Mouse (Mus musculus) stomach, embryonic 16.5 days (tissue): Measurements from ENCODE around the gene Abhd16a. TPM values are rescaled to one million over a fixed set of nuclear protein-coding genes. Genes with fewer than 3 reads are reported as not detected.

Experiments used
- ATAC-seq: fragments of 200-750 bp; cut with Nextera tagmentation; 2 replicates; pipeline ENCODE4 v1.8.0; 2017; ENCODE audit warnings: moderate number of reproducible peaks, moderate TSS enrichment; ENCODE audit not compliant: insufficient read depth, low FRiP score
- H3K27ac ChIP-seq: fragments of 300-500 bp; sonication (generic); 2 replicates; pipeline ENCODE4 v1.5.1; 2014; ENCODE audit warnings: low read length
- H3K27me3 ChIP-seq: fragments of 300-500 bp; sonication (generic); 2 replicates; pipeline ENCODE4 v1.6.1; 2014; ENCODE audit warnings: low read length, control low read depth, mixed read lengths; ENCODE audit not compliant: control insufficient read depth, insufficient read depth
- H3K36me3 ChIP-seq: fragments of 300-500 bp; sonication (generic); 2 replicates; pipeline ENCODE4 v1.6.1; 2014; ENCODE audit warnings: low read length; ENCODE audit not compliant: control insufficient read depth, insufficient read depth
- H3K4me1 ChIP-seq: fragments of 300-500 bp; sonication (generic); 2 replicates; pipeline ENCODE4 v1.6.1; 2014; ENCODE audit warnings: low read length, control low read depth, mixed read lengths; ENCODE audit not compliant: control insufficient read depth, insufficient read depth
- H3K4me2 ChIP-seq: fragments of 300-500 bp; sonication (generic); 2 replicates; pipeline ENCODE4 v1.6.1; 2014; ENCODE audit warnings: low read depth, low read length, mixed read lengths
- H3K4me3 ChIP-seq: fragments of 300-500 bp; sonication (generic); replicated peaks from 2 replicates; pipeline ENCODE4 v1.5.1; 2014; ENCODE audit warnings: mild to moderate bottlenecking, low read length
- H3K9ac ChIP-seq: fragments of 300-500 bp; sonication (generic); 2 replicates; pipeline ENCODE4 v1.6.1; 2014; ENCODE audit warnings: low read length
- H3K9me3 ChIP-seq: fragments of 300-500 bp; sonication (generic); replicated peaks from 2 replicates; pipeline ENCODE4 v1.6.1; 2016; ENCODE audit warnings: low read length, control low read depth; ENCODE audit not compliant: control insufficient read depth
- WGBS: fragments of 180-500 bp; shearing (Covaris S2); extraction: QIAGEN DNeasy Blood & Tissue Kit; methylation state at CpG from one replicate; pipeline ENCODE4 v1.1.7; 2014; 5-methylcytosine and 5-hydroxymethylcytosine counted together
- polyA plus RNA-seq: library from polyadenylated mRNA; unstranded; fragments of >200 nt; fragmentation: Nextera tagmentation; extraction: Ambion mirVana; gene quantifications from 2 replicates; pipeline ENCODE4 v1.2.1, GENCODE M21; 2015

Gene Abhd16a
- polyA plus RNA-seq, 1 experiment from 2014 or later, result 95.8 TPM

DNA sequence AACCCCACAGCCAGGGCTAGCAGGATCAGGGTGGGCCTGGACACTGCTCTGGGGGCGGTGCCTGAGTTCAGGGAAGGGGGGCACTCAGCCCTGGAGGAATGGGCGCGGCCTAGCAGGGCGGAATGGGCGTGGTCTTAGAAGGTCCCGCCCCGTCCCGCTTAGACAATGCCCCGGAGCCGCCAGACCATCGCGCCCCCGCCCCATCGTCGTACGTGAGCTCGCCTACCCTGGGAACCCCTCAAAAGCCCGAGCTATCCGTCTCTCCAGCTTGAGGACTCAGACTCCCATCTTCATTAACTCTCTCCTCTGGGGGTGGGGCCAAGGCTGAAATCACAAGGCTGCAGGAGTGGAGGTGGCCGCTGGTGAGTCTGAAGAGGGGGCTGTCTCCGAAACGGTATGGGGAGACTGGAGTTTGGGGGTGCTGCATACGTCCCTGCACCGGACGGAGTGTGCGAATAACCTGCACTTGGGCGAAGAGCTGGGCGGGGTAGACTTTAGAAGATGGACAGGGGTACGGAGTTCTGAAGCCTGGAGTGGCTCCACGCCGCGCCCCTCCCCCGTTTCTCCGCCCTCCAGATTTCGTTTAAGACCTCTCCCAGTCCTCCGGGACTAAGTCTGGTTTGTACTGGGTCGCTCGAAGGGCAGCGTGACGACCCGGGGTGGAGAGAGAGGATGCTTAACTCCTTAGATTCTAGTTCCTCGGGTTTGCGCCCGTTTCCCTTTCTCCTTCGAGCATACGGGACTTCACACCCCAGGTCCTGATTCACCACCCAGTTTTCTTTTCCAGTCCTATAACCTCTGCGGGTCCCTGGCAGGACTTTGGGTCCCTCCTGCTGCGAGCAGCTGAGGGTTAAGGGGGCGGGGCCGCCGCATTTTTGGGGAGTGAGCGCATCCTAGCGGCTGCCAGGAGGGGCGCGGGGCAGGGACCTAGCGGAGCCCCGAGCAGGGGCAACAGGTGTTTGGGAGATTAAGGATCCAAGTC lies 29.9 kb upstream of the Abhd16a start, which contains the start of gene Ddah2:
Ddah2 (plus strand) TSS at position 125 of the 982 bp plus-strand sequence.
- Histone ChIP-seq H3K9ac (peak within 1 kb of the TSS; percentile 83), H3K4me3 (peak within 1 kb of the TSS; percentile 73), H3K27me3 (no peaks in the 10 kb centered on the region), H3K27ac (peak within 1 kb of the TSS; percentile 93), H3K36me3 (peaks cover 18% of the 10 kb centered on the region), H3K9me3 (no peaks in the 10 kb centered on the region), H3K4me2 (peak within 1 kb of the TSS; percentile 91), H3K4me1 (peaks cover 31% of the 10 kb centered on the region)
- under 1% methylated on average over 57 of the region's 57 CpGs for whole genome bisulfite sequencing
- peak; percentile 93 for ATAC-seq

DNA sequence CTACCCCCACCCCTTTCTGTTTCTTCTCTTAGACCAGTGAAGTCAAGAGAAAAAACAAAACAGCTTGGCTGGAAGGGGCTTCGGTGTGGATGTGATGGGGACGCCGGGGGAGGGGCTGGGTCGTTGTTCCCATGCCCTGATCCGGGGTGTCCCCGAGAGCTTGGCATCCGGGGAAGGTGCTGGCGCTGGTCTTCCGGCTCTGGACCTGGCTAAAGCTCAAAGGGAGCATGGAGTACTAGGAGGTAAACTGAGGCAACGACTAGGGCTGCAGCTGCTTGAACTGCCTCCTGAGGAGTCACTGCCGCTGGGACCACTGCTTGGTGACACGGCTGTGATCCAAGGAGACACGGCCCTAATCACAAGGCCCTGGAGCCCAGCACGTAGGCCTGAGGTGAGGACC lies 29.0 kb upstream of the Abhd16a start:
- H3K4me3 ChIP-seq, result peak overlapping the region; percentile 73
- ATAC-seq, result no peak
- peaks cover 39% of the 10 kb centered on the region for H3K4me1 ChIP-seq
- H3K27me3 ChIP-seq, result no peaks in the 10 kb centered on the region
- peaks cover 15% of the 10 kb centered on the region for H3K36me3 ChIP-seq
- peak overlapping the region; percentile 93 for H3K27ac ChIP-seq
- H3K4me2 ChIP-seq, result peak overlapping the region; percentile 91
- H3K9ac ChIP-seq, result peak overlapping the region; percentile 83
- no peaks in the 10 kb centered on the region for H3K9me3 ChIP-seq
- 23% methylated on average over 14 of the region's 14 CpGs for WGBS

DNA sequence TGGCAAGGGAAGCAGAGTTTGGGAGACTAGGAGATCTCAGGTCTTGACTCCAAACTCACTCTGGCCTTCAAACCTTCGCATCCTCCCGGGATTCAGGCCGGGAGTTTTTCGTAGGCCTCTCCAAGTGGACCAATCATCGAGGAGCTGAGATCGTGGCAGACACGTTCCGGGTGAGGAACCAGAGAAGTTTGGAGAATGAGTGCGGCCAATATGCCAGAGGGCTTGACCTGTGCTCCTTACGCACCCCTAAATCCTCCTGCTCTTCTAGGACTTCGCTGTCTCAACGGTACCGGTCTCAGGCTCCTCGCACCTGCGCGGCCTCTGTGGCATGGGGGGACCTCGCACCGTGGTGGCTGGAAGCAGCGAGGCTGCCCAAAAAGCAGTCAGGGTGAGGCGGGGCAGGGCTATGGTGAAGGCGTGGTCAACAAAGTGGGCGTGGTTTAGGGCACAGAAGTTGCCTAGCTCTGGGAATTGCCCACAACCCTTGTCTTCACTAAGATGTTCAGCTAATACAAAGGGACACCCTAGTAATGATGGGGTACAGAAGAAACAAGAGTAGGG lies 28.2 kb upstream of the Abhd16a start:
- H3K4me2 ChIP-seq, result peak overlapping the region; percentile 91
- peak overlapping the region; percentile 73 for H3K4me3 ChIP-seq
- no peaks in the 10 kb centered on the region for H3K9me3 ChIP-seq
- H3K27me3 ChIP-seq, result no peaks in the 10 kb centered on the region
- no peak for ATAC-seq
- WGBS, result 56% methylated on average over 22 of the region's 22 CpGs
- 0 out of 2 replicates have a peak overlapping the region, but pooled peaks have one; percentile 36 for H3K27ac ChIP-seq
- peaks cover 15% of the 10 kb centered on the region for H3K36me3 ChIP-seq
- H3K4me1 ChIP-seq, result peaks cover 45% of the 10 kb centered on the region
- H3K9ac ChIP-seq, result peak overlapping the region; percentile 83; the same call in 1 of the 2 replicates

DNA sequence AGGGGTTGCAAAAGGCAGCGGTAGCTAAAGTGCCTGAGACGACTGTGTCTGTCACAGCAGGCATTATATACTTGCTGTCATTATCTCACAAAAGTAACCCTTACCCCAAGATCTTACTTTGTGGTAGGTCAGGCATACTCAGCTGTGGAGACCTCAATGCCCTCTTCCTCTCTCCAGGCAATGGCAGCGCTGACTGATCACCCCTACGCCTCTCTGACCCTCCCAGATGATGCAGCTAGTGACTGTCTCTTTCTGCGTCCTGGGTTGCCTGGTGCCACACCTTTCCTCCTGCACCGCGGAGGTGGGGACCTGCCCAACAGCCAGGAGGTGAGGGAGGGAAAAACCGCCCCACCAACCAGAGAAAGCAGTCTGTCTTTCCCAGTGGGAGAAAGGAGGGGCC lies 27.8 kb upstream of the Abhd16a start:
- Histone ChIP-seq H3K4me2 (no peak overlapping the region), H3K9ac (peak overlapping the region; percentile 23; the same call in 1 of the 2 replicates), H3K27ac (0 out of 2 replicates have a peak overlapping the region, but pooled peaks have one; percentile 36), H3K9me3 (no peaks in the 10 kb centered on the region), H3K36me3 (peaks cover 15% of the 10 kb centered on the region), H3K4me3 (no peak overlapping the region), H3K27me3 (no peaks in the 10 kb centered on the region), H3K4me1 (peaks cover 45% of the 10 kb centered on the region)
- 75% methylated on average over 8 of the region's 8 CpGs for WGBS
- no peak for ATAC-seq

DNA sequence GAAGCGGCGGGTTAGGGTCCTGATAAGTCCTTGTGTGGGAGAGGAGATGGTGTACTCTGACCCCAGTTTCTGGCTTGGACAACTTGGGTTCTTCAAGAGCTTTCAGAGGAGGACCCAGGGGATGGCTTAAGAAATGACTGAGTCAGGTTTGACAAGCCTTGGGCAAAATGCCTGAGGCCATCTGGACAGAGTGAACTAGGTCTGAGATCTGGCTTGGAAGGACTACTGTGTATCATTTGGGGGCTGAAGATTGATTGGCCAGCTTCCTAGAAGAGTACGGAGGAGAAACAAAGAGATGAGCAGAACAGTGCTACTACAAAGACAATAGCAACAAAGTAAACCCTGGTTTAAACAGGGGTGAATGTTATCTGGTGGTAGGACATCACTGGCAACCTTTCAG lies 25.6 kb upstream of the Abhd16a start:
- no peak overlapping the region for H3K4me3 ChIP-seq
- H3K27me3 ChIP-seq, result no peaks in the 10 kb centered on the region
- ATAC-seq, result no peak
- H3K36me3 ChIP-seq, result peaks cover 8% of the 10 kb centered on the region
- H3K9me3 ChIP-seq, result no peaks in the 10 kb centered on the region
- H3K9ac ChIP-seq, result no peak overlapping the region
- whole genome bisulfite sequencing, result 81% methylated on average over 3 of the region's 3 CpGs
- H3K27ac ChIP-seq, result peak overlapping the region; percentile 16; the same call in 1 of the 2 replicates
- peaks cover 47% of the 10 kb centered on the region for H3K4me1 ChIP-seq
- H3K4me2 ChIP-seq, result no peak overlapping the region

DNA sequence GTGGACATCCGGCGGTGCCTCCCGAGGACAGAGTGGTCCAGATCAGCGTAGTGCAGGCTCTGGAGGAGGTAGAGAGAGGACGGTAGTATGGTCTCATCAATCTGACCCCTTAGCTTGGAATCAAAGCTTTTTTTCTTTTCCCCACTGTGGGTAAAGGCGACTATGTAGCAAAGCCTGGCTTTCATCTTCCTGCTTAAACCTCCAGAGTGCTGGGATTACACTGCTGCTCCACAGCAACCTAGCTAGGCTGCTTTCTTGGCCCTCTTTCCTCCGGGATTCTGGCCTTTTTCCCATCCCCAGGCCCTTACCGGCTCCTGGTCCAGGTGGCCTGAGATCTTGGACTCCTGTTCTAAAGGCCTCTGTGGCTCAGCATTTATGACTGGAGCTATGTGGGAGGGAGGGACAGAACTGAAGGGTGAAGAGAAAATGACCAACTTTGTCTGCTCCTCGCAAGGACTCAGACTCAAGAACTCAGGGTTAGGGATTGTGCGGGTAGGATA lies 24.6 kb upstream of the Abhd16a start:
- H3K27me3 ChIP-seq, result no peaks in the 10 kb centered on the region
- H3K4me1 ChIP-seq, result peaks cover 51% of the 10 kb centered on the region
- H3K9me3 ChIP-seq, result no peaks in the 10 kb centered on the region
- ATAC-seq, result peak; percentile 6; the same call in 1 of the 2 replicates
- H3K4me2 ChIP-seq, result peak overlapping the region; percentile 71
- peak overlapping the region; percentile 65 for H3K9ac ChIP-seq
- H3K27ac ChIP-seq, result peak overlapping the region; percentile 95
- peak overlapping the region; percentile 47 for H3K4me3 ChIP-seq
- peaks cover 8% of the 10 kb centered on the region for H3K36me3 ChIP-seq
- WGBS, result 33% methylated on average over 10 of the region's 10 CpGs

DNA sequence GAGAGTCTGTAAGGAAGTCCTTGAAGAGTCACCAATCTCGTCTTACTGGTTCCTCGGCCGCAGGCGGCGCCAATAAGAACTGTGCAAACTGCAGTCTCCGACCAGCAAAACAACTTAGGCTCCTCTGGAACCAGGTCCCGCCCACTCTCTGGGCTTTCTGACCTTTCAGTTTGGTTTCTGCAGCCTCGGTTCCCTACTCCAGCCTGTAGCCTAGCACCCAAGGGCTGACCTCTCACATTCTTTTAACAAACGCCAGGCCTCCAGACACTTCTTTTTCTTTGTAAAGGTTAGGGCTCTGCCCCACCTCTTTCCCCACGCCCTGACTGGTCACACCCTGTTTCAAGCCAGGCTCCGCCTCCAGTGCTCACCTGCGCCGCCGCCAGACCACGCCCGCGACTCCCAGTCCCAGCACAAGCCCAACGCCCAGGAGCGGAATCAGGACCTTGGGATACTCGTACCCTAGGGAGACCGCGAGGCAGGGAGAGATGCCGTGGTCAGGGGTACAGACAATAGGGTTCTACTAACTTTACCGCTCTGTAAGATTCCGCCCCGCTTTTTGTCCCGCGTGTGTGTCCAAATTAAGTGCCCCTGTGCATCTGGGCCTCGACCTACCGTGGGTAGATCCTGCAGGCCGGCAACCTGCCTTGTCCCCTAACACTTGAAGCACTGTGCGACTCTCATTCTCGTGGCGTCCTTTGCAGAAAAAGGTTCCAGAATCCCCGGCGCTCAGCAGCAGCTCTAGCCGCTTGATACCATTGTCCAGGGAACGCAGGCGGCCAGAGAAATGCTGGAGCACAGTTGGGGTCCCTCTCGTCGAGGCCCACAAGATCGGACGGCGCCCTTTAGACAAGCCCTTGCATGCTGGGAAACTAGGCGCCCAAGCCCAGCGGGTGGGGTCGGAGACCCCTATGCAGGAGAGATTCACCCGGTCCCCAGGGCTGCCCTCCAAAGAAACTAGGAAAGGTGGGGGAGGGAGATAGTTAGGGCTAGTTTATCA lies 23.8 kb upstream of the Abhd16a start, which contains the start of gene Ly6g6c:
Ly6g6c (plus strand) TSS at position 438 of the 997 bp plus-strand sequence.
- WGBS, result 3% methylated on average over 48 of the region's 48 CpGs
- Histone ChIP-seq H3K9me3 (no peaks in the 10 kb centered on the region), H3K4me1 (peaks cover 46% of the 10 kb centered on the region), H3K36me3 (peaks cover 8% of the 10 kb centered on the region), H3K27ac (peak within 1 kb of the TSS; percentile 95), H3K4me2 (peak within 1 kb of the TSS; percentile 71), H3K27me3 (no peaks in the 10 kb centered on the region), H3K4me3 (peak within 1 kb of the TSS; percentile 47), H3K9ac (peak within 1 kb of the TSS; percentile 65)
- peak; percentile 82 for ATAC-seq

DNA sequence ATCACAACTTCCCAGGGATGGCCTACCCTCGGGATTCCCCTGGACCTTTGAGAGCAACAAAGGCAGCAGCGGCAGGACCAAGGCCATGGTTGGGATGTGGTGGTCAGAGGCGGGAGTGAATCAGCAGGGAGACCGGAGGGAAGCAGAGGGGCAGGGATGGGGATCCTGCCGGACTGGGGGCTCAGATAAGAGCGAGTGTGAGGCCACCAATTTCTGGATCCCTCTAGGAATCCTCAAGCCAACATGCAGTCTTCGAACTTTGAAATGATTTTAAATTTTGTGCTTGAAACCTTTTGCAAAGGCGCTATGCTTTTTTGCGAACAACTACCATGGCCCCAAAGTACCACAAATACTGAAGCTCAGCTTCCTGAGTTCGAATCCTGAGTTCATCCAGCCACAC lies 23.0 kb upstream of the Abhd16a start, which contains the start of gene Mpig6b:
Mpig6b (minus strand) TSS at position 101 of the 400 bp plus-strand sequence.
- Histone ChIP-seq H3K27ac (peak within 1 kb of the TSS; percentile 95), H3K27me3 (no peaks in the 10 kb centered on the region), H3K9me3 (no peaks in the 10 kb centered on the region), H3K4me3 (peak within 1 kb of the TSS; percentile 47), H3K4me2 (peak within 1 kb of the TSS; percentile 71), H3K36me3 (peaks cover 8% of the 10 kb centered on the region), H3K4me1 (peaks cover 38% of the 10 kb centered on the region), H3K9ac (peak within 1 kb of the TSS; percentile 65)
- ATAC-seq, result no peak
- 54% methylated on average over 10 of the region's 10 CpGs for WGBS
